Mouse (Mus musculus) forebrain, embryonic 16.5 days (tissue): Measurements from ENCODE around the gene Ndrg4. TPM values are rescaled to one million over a fixed set of nuclear protein-coding genes. Genes with fewer than 3 reads are reported as not detected.
A peak's percentile ranks its signal among the peaks of the same experiment; 100 is the strongest.

Experiments used
- ATAC-seq: fragments of 200-750 bp; cut with Nextera tagmentation; 2 replicates; pipeline ENCODE4 v1.8.0; 2017; ENCODE audit warnings: mild to moderate bottlenecking, moderate library complexity
- H3K27ac ChIP-seq: fragments of 300-500 bp; sonication (generic); 2 replicates; pipeline ENCODE4 v1.5.1; 2014; ENCODE audit warnings: low read length, control low read depth
- H3K27me3 ChIP-seq: fragments of 300-500 bp; sonication (generic); replicated peaks from 2 replicates; pipeline ENCODE4 v1.6.1; 2014; ENCODE audit warnings: low read length; ENCODE audit not compliant: control insufficient read depth, insufficient read depth
- H3K36me3 ChIP-seq: fragments of 300-500 bp; sonication (generic); 2 replicates; pipeline ENCODE4 v1.6.1; 2014; ENCODE audit not compliant: control insufficient read depth, insufficient read depth
- H3K4me1 ChIP-seq: fragments of 300-500 bp; sonication (generic); replicated peaks from 2 replicates; pipeline ENCODE4 v1.6.1; 2014; ENCODE audit warnings: low read length; ENCODE audit not compliant: control insufficient read depth, insufficient read depth
- H3K4me2 ChIP-seq: fragments of 300-500 bp; sonication (generic); 2 replicates; pipeline ENCODE4 v1.6.1; 2014; ENCODE audit warnings: mild to moderate bottlenecking, low read length, control low read depth
- H3K4me3 ChIP-seq: fragments of 300-500 bp; sonication (generic); replicated peaks from 2 replicates; pipeline ENCODE4 v1.5.1; 2014; ENCODE audit warnings: mild to moderate bottlenecking, low read length, control low read depth
- H3K9ac ChIP-seq: fragments of 300-500 bp; sonication (generic); replicated peaks from 2 replicates; pipeline ENCODE4 v1.6.1; 2014; ENCODE audit warnings: low read depth, low read length, control low read depth
- H3K9me3 ChIP-seq: fragments of 300-500 bp; sonication (generic); 2 replicates; pipeline ENCODE4 v1.6.1; 2016; ENCODE audit warnings: low read length; ENCODE audit not compliant: control insufficient read depth
- WGBS: fragments of 180-500 bp; shearing (Covaris S2); extraction: QIAGEN DNeasy Blood & Tissue Kit; methylation state at CpG from one replicate; pipeline ENCODE4 v1.1.7; 2014; 5-methylcytosine and 5-hydroxymethylcytosine counted together
- polyA plus RNA-seq: library from polyadenylated mRNA; unstranded; fragments of >200 nt; fragmentation: Nextera tagmentation; extraction: Ambion mirVana; gene quantifications from 2 replicates; pipeline ENCODE4 v1.2.1, GENCODE M21; 2015

The Ndrg4 gene
- 221 and 296 TPM in 2 replicates for polyA plus RNA-seq

- H3K4me2 ChIP-seq, result peak within 1 kb of the TSS; percentile 72
- H3K9me3 ChIP-seq, result no peaks in the 10 kb centered on the region
- H3K27me3 ChIP-seq, result peaks cover 7% of the 10 kb centered on the region; the same call in 1 of the 2 replicates
- H3K9ac ChIP-seq, result peak within 1 kb of the TSS; percentile 81
- H3K27ac ChIP-seq, result peak within 1 kb of the TSS; percentile 63
- no peaks in the 10 kb centered on the region for H3K36me3 ChIP-seq
- ATAC-seq, result no peak
- WGBS, result 58% methylated on average over 9 of the region's 9 CpGs
- peaks cover 14% of the 10 kb centered on the region for H3K4me1 ChIP-seq
- peak within 1 kb of the TSS; percentile 82 for H3K4me3 ChIP-seq
These were observed at the start of gene Ndrg4 for GRCm38 (mm10) chr8:95676631-95677030. Ndrg4 (plus strand) TSS chr8:95676980.

- ATAC-seq, result no peak
- H3K9ac ChIP-seq, result peak overlapping the region; percentile 68; the same call in 1 of the 2 replicates
These were observed 43.9 kb upstream of the Ndrg4 start for GRCm38 (mm10) chr8:95632840-95633239.

GRCm38 (mm10) chr8:95633262-95634062 lies 43.3 kb upstream of the Ndrg4 start, which contains the start of gene Gins3:
Gins3 (plus strand) TSS chr8:95633453.
- peak; percentile 97 for ATAC-seq
- H3K4me2 ChIP-seq, result peak within 1 kb of the TSS; percentile 89
- peaks cover 9% of the 10 kb centered on the region for H3K4me1 ChIP-seq
- H3K27me3 ChIP-seq, result no peaks in the 10 kb centered on the region; the same call in 1 of the 2 replicates
- peak within 1 kb of the TSS; percentile 68 for H3K9ac ChIP-seq
- H3K36me3 ChIP-seq, result no peaks in the 10 kb centered on the region
- peak within 1 kb of the TSS; percentile 58 for H3K4me3 ChIP-seq
- no peak within 1 kb of the TSS for H3K27ac ChIP-seq
- under 1% methylated on average over 52 of the region's 52 CpGs for WGBS
- no peaks in the 10 kb centered on the region for H3K9me3 ChIP-seq

More at GRCm38 (mm10) chr8:95632840-95633239, 43.9 kb upstream of the Ndrg4 start:
- Histone ChIP-seq H3K4me3 (peak overlapping the region; percentile 58), H3K27me3 (no peaks in the 10 kb centered on the region; the same call in 1 of the 2 replicates), H3K36me3 (no peaks in the 10 kb centered on the region), H3K4me2 (peak overlapping the region; percentile 89), H3K4me1 (peaks cover 9% of the 10 kb centered on the region), H3K9me3 (no peaks in the 10 kb centered on the region), H3K27ac (no peak overlapping the region)
- WGBS, result 79% methylated on average over 6 of the region's 6 CpGs

GRCm38 (mm10) chr8:95634063-95634340 lies 42.8 kb upstream of the Ndrg4 start:
- peak overlapping the region; percentile 68 for H3K9ac ChIP-seq
- peak overlapping the region; percentile 58 for H3K4me3 ChIP-seq
- 2% methylated on average over 6 of the region's 6 CpGs for WGBS
- H3K4me1 ChIP-seq, result peaks cover 9% of the 10 kb centered on the region
- H3K4me2 ChIP-seq, result peak overlapping the region; percentile 89
- ATAC-seq, result no peak
- H3K27me3 ChIP-seq, result no peaks in the 10 kb centered on the region; the same call in 1 of the 2 replicates
- H3K27ac ChIP-seq, result no peak overlapping the region
- no peaks in the 10 kb centered on the region for H3K9me3 ChIP-seq
- H3K36me3 ChIP-seq, result no peaks in the 10 kb centered on the region

GRCm38 (mm10) chr8:95644942-95645341 lies 31.8 kb upstream of the Ndrg4 start:
- no peaks in the 10 kb centered on the region for H3K4me1 ChIP-seq
- no peak overlapping the region for H3K27ac ChIP-seq
- H3K27me3 ChIP-seq, result no peaks in the 10 kb centered on the region
- no peak overlapping the region for H3K4me2 ChIP-seq
- no peak overlapping the region for H3K4me3 ChIP-seq
- no peak overlapping the region for H3K9ac ChIP-seq
- WGBS, result 82% methylated on average over 2 of the region's 2 CpGs
- H3K9me3 ChIP-seq, result no peaks in the 10 kb centered on the region
- ATAC-seq, result no peak
- H3K36me3 ChIP-seq, result no peaks in the 10 kb centered on the region

GRCm38 (mm10) chr8:95648251-95648650 lies 28.5 kb upstream of the Ndrg4 start:
- Histone ChIP-seq H3K36me3 (no peaks in the 10 kb centered on the region), H3K9ac (no peak overlapping the region), H3K4me2 (no peak overlapping the region), H3K9me3 (no peaks in the 10 kb centered on the region), H3K27ac (no peak overlapping the region), H3K27me3 (no peaks in the 10 kb centered on the region), H3K4me1 (no peaks in the 10 kb centered on the region), H3K4me3 (no peak overlapping the region)
- ATAC-seq, result no peak
- 75% methylated on average over 3 of the region's 3 CpGs for WGBS

GRCm38 (mm10) chr8:95653351-95653750 lies 23.4 kb upstream of the Ndrg4 start:
- no peak for ATAC-seq

GRCm38 (mm10) chr8:95655831-95656230 lies 20.9 kb upstream of the Ndrg4 start:
- no peaks in the 10 kb centered on the region for H3K36me3 ChIP-seq
- H3K4me1 ChIP-seq, result peaks cover 14% of the 10 kb centered on the region
- 79% methylated on average over 7 of the region's 7 CpGs for WGBS
- no peak overlapping the region for H3K9ac ChIP-seq
- no peak overlapping the region for H3K4me3 ChIP-seq
- H3K27me3 ChIP-seq, result no peaks in the 10 kb centered on the region
- no peak overlapping the region for H3K27ac ChIP-seq
- no peak for ATAC-seq
- no peak overlapping the region for H3K4me2 ChIP-seq
- no peaks in the 10 kb centered on the region for H3K9me3 ChIP-seq

More at GRCm38 (mm10) chr8:95653351-95653750, 23.4 kb upstream of the Ndrg4 start:
- Histone ChIP-seq H3K36me3 (no peaks in the 10 kb centered on the region), H3K4me2 (no peak overlapping the region), H3K27ac (no peak overlapping the region), H3K27me3 (no peaks in the 10 kb centered on the region), H3K9me3 (no peaks in the 10 kb centered on the region), H3K9ac (no peak overlapping the region), H3K4me3 (no peak overlapping the region), H3K4me1 (peaks cover 11% of the 10 kb centered on the region)
- WGBS, result 81% methylated on average over 5 of the region's 5 CpGs

- ATAC-seq, result peak; percentile 54; the same call in 1 of the 2 replicates
- no peak overlapping the region for H3K9ac ChIP-seq
- no peaks in the 10 kb centered on the region for H3K9me3 ChIP-seq
- peaks cover 14% of the 10 kb centered on the region for H3K4me1 ChIP-seq
- H3K27ac ChIP-seq, result 0 out of 2 replicates have a peak overlapping the region, but pooled peaks have one; percentile 12
- H3K27me3 ChIP-seq, result no peaks in the 10 kb centered on the region
- no peak overlapping the region for H3K4me2 ChIP-seq
- 40% methylated on average over 5 of the region's 5 CpGs for WGBS
- H3K36me3 ChIP-seq, result no peaks in the 10 kb centered on the region
- H3K4me3 ChIP-seq, result no peak overlapping the region
These were observed 20.3 kb upstream of the Ndrg4 start for GRCm38 (mm10) chr8:95656316-95657002.
